Mouse (Mus musculus) midbrain, embryonic 16.5 days (tissue): Measurements from ENCODE around the gene Il3. TPM values are rescaled to one million over a fixed set of nuclear protein-coding genes. Genes with fewer than 3 reads are reported as not detected.

ENCODE experiments used
- ATAC-seq: fragments of 200-750 bp; cut with Nextera tagmentation; 2 replicates; pipeline ENCODE4 v1.8.0; 2017; ENCODE audit warnings: moderate TSS enrichment
- H3K27ac ChIP-seq: fragments of 300-500 bp; sonication (generic); 2 replicates; pipeline ENCODE4 v1.5.1; 2014; ENCODE audit warnings: mild to moderate bottlenecking, low read length, mixed read lengths
- H3K27me3 ChIP-seq: fragments of 300-500 bp; sonication (generic); 2 replicates; pipeline ENCODE4 v1.6.1; 2014; ENCODE audit warnings: low read depth, low read length, mixed read lengths; ENCODE audit not compliant: control insufficient read depth, insufficient read depth
- H3K36me3 ChIP-seq: fragments of 300-500 bp; sonication (generic); 2 replicates; pipeline ENCODE4 v1.6.1; 2014; ENCODE audit warnings: mild to moderate bottlenecking, low read length, moderate library complexity, mixed read lengths; ENCODE audit not compliant: control insufficient read depth, insufficient read depth
- H3K4me1 ChIP-seq: fragments of 300-500 bp; sonication (generic); 2 replicates; pipeline ENCODE4 v1.6.1; 2014; ENCODE audit warnings: mild to moderate bottlenecking, low read length, mixed read lengths; ENCODE audit not compliant: control insufficient read depth, insufficient read depth
- H3K4me2 ChIP-seq: fragments of 300-500 bp; sonication (generic); 2 replicates; pipeline ENCODE4 v1.6.1; 2014; ENCODE audit warnings: mild to moderate bottlenecking, low read length, mixed read lengths
- H3K4me3 ChIP-seq: fragments of 300-500 bp; sonication (generic); 2 replicates; pipeline ENCODE4 v1.5.1; 2014; ENCODE audit warnings: low read depth, mild to moderate bottlenecking, low read length, moderate library complexity, mixed read lengths
- H3K9ac ChIP-seq: fragments of 300-500 bp; sonication (generic); 2 replicates; pipeline ENCODE4 v1.6.1; 2014; ENCODE audit warnings: low read depth, low read length, mixed read lengths
- H3K9me3 ChIP-seq: fragments of 300-500 bp; sonication (generic); replicated peaks from 2 replicates; pipeline ENCODE4 v1.6.1; 2014; ENCODE audit warnings: mild to moderate bottlenecking, low read length, mixed read lengths; ENCODE audit not compliant: control insufficient read depth, poor library complexity, severe bottlenecking
- WGBS: fragments of 180-500 bp; shearing (Covaris S2); extraction: QIAGEN DNeasy Blood & Tissue Kit; methylation state at CpG from one replicate; pipeline ENCODE4 v1.1.7; 2014; 5-methylcytosine and 5-hydroxymethylcytosine counted together
- polyA plus RNA-seq: library from polyadenylated mRNA; unstranded; fragments of >200 nt; fragmentation: Nextera tagmentation; extraction: Ambion mirVana; gene quantifications from 2 replicates; pipeline ENCODE4 v1.2.1, GENCODE M21; 2015

Il3 gene
- polyA plus RNA-seq, 1 experiment from 2014 or later, result not detected

DNA sequence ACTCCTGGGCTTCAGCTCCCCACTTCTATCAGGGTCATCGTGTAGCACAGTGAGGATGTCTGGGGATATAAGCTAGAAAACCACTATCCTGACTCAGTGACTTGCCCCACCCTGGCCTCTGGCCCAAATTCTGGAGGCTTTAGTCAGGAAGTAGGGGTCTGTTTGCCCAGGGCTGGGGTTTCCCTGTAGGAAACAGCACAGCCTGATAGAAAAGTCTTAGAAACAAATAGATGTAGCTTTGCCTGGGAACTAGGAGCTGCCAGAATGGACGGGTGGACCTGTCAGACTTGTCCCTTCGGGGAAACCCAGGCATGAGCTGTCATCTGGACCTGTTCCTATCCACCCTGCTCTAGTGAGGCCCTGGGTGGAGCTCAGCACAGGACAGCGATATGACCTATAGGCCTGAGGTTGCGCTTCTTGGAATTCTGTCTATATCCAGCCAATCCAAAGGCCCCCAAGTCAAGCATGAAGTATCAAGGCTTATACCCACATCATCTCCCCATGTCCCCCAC, 42.5 kb downstream of the Il3 start:
- H3K9ac ChIP-seq, result no peak overlapping the region
- 93% methylated on average over 5 of the region's 5 CpGs for WGBS
- no peak for ATAC-seq
- H3K9me3 ChIP-seq, result no peaks in the 10 kb centered on the region
- no peaks in the 10 kb centered on the region for H3K36me3 ChIP-seq
- no peak overlapping the region for H3K27ac ChIP-seq
- H3K4me1 ChIP-seq, result no peaks in the 10 kb centered on the region
- H3K4me3 ChIP-seq, result no peak overlapping the region
- H3K27me3 ChIP-seq, result no peaks in the 10 kb centered on the region
- no peak overlapping the region for H3K4me2 ChIP-seq

DNA sequence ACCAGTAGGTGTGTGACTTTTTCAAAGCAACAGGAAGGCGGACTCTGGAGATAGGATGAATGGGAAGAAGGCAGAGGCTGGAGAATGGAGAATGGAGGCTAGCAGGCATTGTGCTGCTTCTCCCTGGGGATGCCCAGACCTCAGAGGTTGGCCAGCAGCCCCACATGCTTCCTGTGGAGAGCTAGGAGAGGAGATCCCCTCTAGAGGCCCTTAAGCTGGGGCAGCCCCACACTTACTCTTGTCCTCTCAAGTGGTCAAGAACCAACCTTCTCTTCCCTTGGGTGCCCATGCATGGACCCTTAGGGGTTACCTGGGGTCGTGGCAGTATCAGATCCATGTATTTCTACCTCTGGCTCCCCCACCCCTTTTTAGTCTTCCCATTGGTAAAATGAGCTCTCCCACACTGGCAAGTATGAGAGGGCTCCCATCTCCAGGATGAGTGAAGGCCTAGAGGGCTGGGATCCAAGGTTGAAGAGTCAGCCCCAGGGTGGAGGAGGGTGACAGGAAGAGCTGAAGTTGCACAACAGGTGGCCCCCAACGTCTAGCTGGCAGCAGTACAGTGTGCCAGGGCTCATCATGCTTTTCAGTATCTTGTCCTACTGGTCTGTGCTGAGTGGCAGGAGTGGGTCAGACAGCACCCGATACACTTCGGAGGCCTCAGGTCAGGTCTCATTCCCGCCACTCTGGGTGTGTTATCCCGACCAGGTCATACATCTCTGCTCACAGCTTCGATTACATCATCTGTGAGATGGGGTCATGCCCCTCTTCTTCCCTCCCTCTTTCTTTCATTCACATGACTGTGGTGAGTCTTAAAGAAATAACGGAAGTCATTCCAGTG, 43.2 kb downstream of the Il3 start:
- no peaks in the 10 kb centered on the region for H3K36me3 ChIP-seq
- WGBS, result 82% methylated on average over 9 of the region's 9 CpGs
- no peaks in the 10 kb centered on the region for H3K27me3 ChIP-seq
- H3K4me1 ChIP-seq, result no peaks in the 10 kb centered on the region
- H3K9me3 ChIP-seq, result no peaks in the 10 kb centered on the region
- H3K27ac ChIP-seq, result no peak overlapping the region
- H3K9ac ChIP-seq, result no peak overlapping the region
- ATAC-seq, result no peak
- H3K4me3 ChIP-seq, result no peak overlapping the region
- H3K4me2 ChIP-seq, result no peak overlapping the region

DNA sequence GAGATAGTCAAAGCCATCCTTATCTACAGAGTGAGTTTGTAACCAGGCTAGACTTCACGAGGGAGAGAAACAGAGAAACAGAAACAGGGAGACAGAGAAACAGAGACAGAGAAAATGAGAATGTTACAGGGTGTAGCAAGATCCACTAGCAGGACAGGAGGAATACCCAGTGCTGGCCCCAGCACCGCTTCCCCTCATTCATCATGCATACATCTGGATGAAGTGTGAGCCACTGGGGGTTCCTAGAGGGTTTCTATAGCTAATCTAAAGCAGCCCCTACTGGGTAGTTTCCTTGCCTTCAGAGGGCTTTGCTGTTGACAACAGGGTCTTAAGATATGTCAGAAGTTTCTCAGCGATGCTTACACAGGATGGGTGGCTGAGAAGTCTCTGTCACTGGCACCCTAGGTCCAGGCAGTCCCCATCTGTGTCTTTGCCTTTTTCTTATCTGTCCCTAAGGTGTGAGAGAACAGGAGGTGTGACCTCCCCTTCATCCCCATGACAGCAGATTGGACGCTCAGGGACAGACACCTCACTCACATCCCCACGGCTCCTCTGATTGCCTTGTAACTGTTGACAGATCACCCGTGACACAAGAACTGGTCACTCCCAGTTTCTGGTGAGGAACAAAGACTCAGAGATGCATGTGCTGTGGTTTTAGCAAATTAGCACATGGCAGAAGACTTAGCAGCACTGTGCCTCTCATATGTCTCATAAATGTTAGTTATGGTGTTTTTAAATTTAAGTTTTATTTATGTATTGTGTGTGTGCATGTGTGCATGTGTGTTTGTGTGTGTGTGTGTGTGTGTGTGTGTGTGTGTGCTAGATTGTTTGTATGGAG, 47.0 kb downstream of the Il3 start:
- no peak for ATAC-seq

DNA sequence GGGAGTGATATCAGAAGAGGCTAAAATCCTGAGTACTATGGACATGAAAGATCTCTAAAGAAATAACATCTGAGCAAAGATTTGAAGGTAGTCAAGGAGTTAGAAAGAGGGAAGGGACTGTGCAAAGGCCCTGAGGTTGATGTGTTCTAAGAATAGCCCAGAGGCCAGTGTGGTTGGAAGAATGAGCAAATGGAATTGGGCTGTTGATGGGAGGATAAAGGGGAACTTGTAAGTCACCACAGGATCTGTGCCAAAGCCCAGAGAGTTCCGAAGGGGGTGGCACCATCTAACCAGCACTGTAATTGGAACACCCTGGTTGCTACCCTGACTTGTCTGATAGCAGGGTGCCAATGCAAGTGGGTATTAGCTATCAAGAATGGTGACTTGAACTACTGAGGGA, 47.9 kb downstream of the Il3 start:
- no peaks in the 10 kb centered on the region for H3K4me1 ChIP-seq

More for the DNA sequence above, 47.0 kb downstream of the Il3 start:
- no peak overlapping the region for H3K9ac ChIP-seq
- H3K9me3 ChIP-seq, result no peaks in the 10 kb centered on the region
- no peaks in the 10 kb centered on the region for H3K4me1 ChIP-seq
- H3K27me3 ChIP-seq, result no peaks in the 10 kb centered on the region
- H3K4me2 ChIP-seq, result no peak overlapping the region
- H3K27ac ChIP-seq, result no peak overlapping the region
- 75% methylated on average over 6 of the region's 6 CpGs for whole genome bisulfite sequencing
- no peaks in the 10 kb centered on the region for H3K36me3 ChIP-seq
- no peak overlapping the region for H3K4me3 ChIP-seq

DNA sequence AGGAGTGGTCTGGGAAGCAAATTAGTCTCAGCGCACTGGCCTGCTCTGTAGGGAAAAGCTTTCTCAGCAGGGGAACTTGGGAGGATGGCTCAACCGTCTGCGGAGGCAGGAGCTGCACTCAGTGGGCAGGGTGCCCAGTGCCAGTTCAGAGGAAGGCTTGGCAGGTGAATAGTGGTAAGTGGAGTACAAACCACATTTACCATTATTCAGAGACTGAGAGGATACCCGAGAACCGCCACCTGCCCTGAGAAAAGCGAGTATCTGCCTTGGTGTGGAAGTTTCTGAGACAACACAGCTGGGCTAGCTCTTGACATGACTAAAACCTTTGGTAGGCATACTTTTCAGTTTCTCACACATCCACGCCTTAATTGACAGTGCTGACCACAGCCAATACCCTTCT, 49.7 kb downstream of the Il3 start:
- 56% methylated on average over 7 of the region's 7 CpGs for WGBS
- no peak overlapping the region for H3K4me2 ChIP-seq
- no peak overlapping the region for H3K9ac ChIP-seq
- no peaks in the 10 kb centered on the region for H3K4me1 ChIP-seq
- no peaks in the 10 kb centered on the region for H3K9me3 ChIP-seq
- no peak overlapping the region for H3K27ac ChIP-seq
- no peak overlapping the region for H3K4me3 ChIP-seq
- no peaks in the 10 kb centered on the region for H3K36me3 ChIP-seq
- ATAC-seq, result no peak
- H3K27me3 ChIP-seq, result no peaks in the 10 kb centered on the region

More for the DNA sequence above, 47.9 kb downstream of the Il3 start:
- Histone ChIP-seq H3K9ac (no peak overlapping the region), H3K27ac (no peak overlapping the region), H3K36me3 (no peaks in the 10 kb centered on the region), H3K4me3 (no peak overlapping the region), H3K9me3 (no peaks in the 10 kb centered on the region), H3K4me2 (no peak overlapping the region), H3K27me3 (no peaks in the 10 kb centered on the region)
- ATAC-seq, result no peak
- 89% methylated on average over 1 of the region's 1 CpGs for WGBS

DNA sequence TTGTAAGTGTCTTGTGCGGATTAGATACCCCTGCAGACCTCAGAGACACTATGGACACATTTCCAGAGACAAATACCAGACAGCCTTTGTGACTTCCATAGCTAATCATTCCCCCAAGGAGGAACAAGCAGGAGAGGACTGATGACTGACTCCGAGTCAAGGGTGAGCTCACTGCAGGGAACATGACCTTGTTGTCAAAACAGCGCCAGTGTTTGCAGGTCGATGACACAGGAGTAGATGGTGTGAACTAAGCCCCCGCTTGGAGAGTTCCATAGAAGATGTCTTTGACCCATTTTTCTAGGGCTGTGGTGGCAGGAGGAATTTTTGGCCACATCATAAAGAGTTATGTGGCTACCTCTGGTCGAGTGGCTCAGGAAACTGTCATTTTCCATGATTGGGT, 51.0 kb downstream of the Il3 start:
- no peaks in the 10 kb centered on the region for H3K36me3 ChIP-seq
- WGBS, result 80% methylated on average over 6 of the region's 6 CpGs
- no peaks in the 10 kb centered on the region for H3K27me3 ChIP-seq
- no peak overlapping the region for H3K9ac ChIP-seq
- H3K4me1 ChIP-seq, result no peaks in the 10 kb centered on the region
- no peak overlapping the region for H3K4me2 ChIP-seq
- no peak overlapping the region for H3K27ac ChIP-seq
- no peak overlapping the region for H3K4me3 ChIP-seq
- no peak for ATAC-seq
- H3K9me3 ChIP-seq, result no peaks in the 10 kb centered on the region

Other genes with a start within 250 kb of the Il3 start
- gene Slc22a4, start 239.2 kb downstream of the Il3 start, polyA plus RNA-seq, result 3.7 and 6.5 TPM in 2 replicates
- 20.5 and 26.7 TPM in 2 replicates for gene Pdlim4, start 198.3 kb downstream of the Il3 start, polyA plus RNA-seq
- gene P4ha2, start 167.2 kb downstream of the Il3 start, polyA plus RNA-seq, result 9.6 and 9.7 TPM in 2 replicates
- not detected in 2 replicates for gene Csf2, start 17.6 kb downstream of the Il3 start, polyA plus RNA-seq
- 46.2 and 47.0 TPM in 2 replicates for gene Acsl6, start 36.5 kb upstream of the Il3 start, polyA plus RNA-seq
- not detected in 2 replicates for gene Meikin, start 103.4 kb upstream of the Il3 start, polyA plus RNA-seq
- 12.3 and 13.0 TPM in 2 replicates for gene Fnip1, start 170.9 kb upstream of the Il3 start, polyA plus RNA-seq